Mouse (Mus musculus) CH12.LX (cell line): Measurements from ENCODE around the gene Zfyve27.

Experiments used
- CHD1 ChIP-seq: IDR thresholded peaks from 2 replicates; pipeline ENCODE4 v1.6.1; 2012; ENCODE audit warnings: low read depth, low read length, improper control_type of control experiment, inconsistent platforms
- CTCF ChIP-seq, 2 experiments: IDR thresholded peaks in 1 of 2; conservative IDR thresholded peaks in 1 of 2; 2 replicates each; pipeline ENCODE4 v1.5.1; 2011 to 2012; ENCODE audit warnings: low read depth in 2 of 2, low read length in 2 of 2, improper control_type of control experiment in 1 of 2, inconsistent platforms in 1 of 2, mild to moderate bottlenecking in 1 of 2, moderate library complexity in 1 of 2
- NRF1 ChIP-seq: IDR thresholded peaks from 2 replicates; pipeline ENCODE4 v1.6.1; 2014; ENCODE audit warnings: low read depth, mild to moderate bottlenecking, inconsistent platforms, low read length, improper control_type of control experiment, moderate library complexity
- POLR2A ChIP-seq: IDR thresholded peaks from 2 replicates; pipeline ENCODE4 v1.6.1; 2011; ENCODE audit warnings: low read depth, mild to moderate bottlenecking, improper control_type of control experiment, low read length
- USF1 ChIP-seq: IDR thresholded peaks from 2 replicates; pipeline ENCODE4 v1.6.1; 2014; ENCODE audit warnings: low read depth, mild to moderate bottlenecking, inconsistent platforms, low read length, improper control_type of control experiment
- USF2 ChIP-seq: conservative IDR thresholded peaks from 2 replicates; pipeline ENCODE4 v1.6.1; 2011; ENCODE audit warnings: low read depth, low read length, improper control_type of control experiment

DNA sequence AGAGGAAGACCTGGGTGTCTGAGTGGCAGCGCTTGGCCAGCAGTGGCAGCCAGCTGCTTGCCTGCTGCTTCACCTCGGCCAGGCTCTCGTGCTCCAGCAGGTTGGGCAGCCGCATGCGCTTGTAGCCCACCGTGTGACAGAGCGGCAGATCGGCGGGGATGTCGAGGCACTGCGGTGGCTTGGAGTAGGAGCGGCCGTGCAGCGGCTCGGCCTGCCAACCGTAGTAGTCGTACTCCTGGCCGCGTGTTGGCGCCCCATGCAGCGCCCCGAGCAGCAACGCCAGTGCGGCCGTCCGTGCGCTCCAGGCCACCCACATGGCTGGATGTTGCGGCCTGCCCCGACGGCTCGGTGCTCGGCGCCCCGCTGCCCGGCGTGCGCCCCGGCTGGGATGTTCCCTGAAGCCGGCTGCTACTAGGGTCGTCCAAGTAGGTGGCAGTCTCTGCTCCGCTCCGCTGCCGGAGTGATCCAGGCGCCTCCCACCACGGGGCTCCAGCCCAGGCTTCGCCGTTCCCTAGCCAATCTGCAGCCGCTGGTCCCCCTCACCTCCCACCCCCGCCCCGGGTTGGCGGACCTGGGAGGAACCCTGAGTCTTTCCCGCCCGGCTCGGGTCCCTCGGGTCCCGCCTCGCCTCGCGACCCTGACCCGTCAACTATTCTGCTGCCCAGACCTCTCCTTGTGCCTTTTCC lies 38.1 kb downstream of the Zfyve27 start, which contains the start of gene Sfrp5:
- TF ChIP-seq CTCF (conservative IDR thresholded peaks at IDR 0.05 in 1 of 2, IDR thresholded peaks at IDR 0.05 in 1 of 2; ENCODE audit: low read depth in 2 of 2, low read length in 2 of 2) (no peak), NRF1 (no peak), CHD1 (no peak), POLR2A (no peak), USF1 (no peak), USF2 (no peak)
